Mouse (Mus musculus): ENCODE results near the gene Wasl.

DNA sequence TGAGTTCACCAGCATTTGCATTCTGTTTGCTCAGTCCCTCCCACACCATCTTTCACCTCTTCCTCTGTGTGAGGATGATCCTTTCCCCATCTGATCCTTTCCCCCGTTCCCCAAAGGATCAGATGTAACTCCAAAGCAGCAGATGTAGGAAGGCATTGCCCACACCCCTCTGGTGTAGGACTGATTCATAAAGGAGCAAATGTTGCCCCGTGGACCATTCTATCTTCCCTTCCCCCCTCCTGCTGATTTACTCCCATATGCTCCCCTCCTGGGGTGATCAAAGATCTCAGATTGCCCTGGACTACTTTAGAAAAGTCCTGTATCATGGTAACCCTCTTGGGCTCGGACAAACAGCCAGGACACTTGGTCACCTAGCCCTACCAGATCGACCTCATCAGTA, 64.1 kb downstream of the Wasl start:
- no peak for TF ChIP-seq CTCF (IDR thresholded peaks at IDR 0.05; ENCODE audit: low read depth, low read length)
- no peak for TF ChIP-seq EP300 (IDR thresholded peaks at IDR 0.05; ENCODE audit: insufficient read depth, low read depth, low read length)
- no peak for TF ChIP-seq POLR2A (IDR thresholded peaks at IDR 0.05; ENCODE audit: insufficient read depth, low read length)
